Mouse (Mus musculus) midbrain, embryonic 14.5 days (tissue): ENCODE measurements around the gene Irs1. TPM values are rescaled to one million over a fixed set of nuclear protein-coding genes. Genes with fewer than 3 reads are reported as not detected.

ENCODE experiments used
- ATAC-seq: fragments of 200-750 bp; cut with Nextera tagmentation; 2 replicates; pipeline ENCODE4 v1.8.0; 2017; ENCODE audit warnings: moderate number of reproducible peaks, moderate library complexity; ENCODE audit not compliant: low FRiP score, low TSS enrichment
- DNase-seq: peaks from one replicate; pipeline ENCODE4 v3.0.0-alpha.2; 2015
- H3K27ac ChIP-seq: fragments of 300-500 bp; sonication (generic); replicated peaks from 2 replicates; pipeline ENCODE4 v1.5.1; 2014; ENCODE audit warnings: mild to moderate bottlenecking, low read depth, low read length, moderate library complexity
- H3K27me3 ChIP-seq: fragments of 300-500 bp; sonication (generic); 2 replicates; pipeline ENCODE4 v1.6.1; 2014; ENCODE audit warnings: low read length, control low read depth, mixed read lengths; ENCODE audit not compliant: control insufficient read depth, insufficient read depth
- H3K36me3 ChIP-seq: fragments of 300-500 bp; sonication (generic); 2 replicates; pipeline ENCODE4 v1.6.1; 2014; ENCODE audit warnings: low read length, control low read depth; ENCODE audit not compliant: control insufficient read depth, insufficient read depth
- H3K4me1 ChIP-seq: fragments of 300-500 bp; sonication (generic); 2 replicates; pipeline ENCODE4 v1.6.1; 2014; ENCODE audit warnings: mild to moderate bottlenecking, antibody characterized with exemption, low read length, control low read depth; ENCODE audit not compliant: control insufficient read depth, insufficient read depth
- H3K4me2 ChIP-seq: fragments of 300-500 bp; sonication (generic); 2 replicates; pipeline ENCODE4 v1.6.1; 2014; ENCODE audit warnings: mild to moderate bottlenecking, low read length, moderate library complexity
- H3K4me3 ChIP-seq: fragments of 300-500 bp; sonication (generic); replicated peaks from 2 replicates; pipeline ENCODE4 v1.5.1; 2014; ENCODE audit warnings: low read depth, low read length
- H3K9ac ChIP-seq: fragments of 300-500 bp; sonication (generic); replicated peaks from 2 replicates; pipeline ENCODE4 v1.6.1; 2014; ENCODE audit warnings: mild to moderate bottlenecking, low read length, moderate library complexity
- H3K9me3 ChIP-seq: fragments of 300-500 bp; sonication (generic); 2 replicates; pipeline ENCODE4 v1.6.1; 2016; ENCODE audit warnings: low read length, control low read depth, mixed read lengths; ENCODE audit not compliant: control insufficient read depth
- WGBS: fragments of 180-500 bp; shearing (Covaris S2); extraction: QIAGEN DNeasy Blood & Tissue Kit; methylation state at CpG from one replicate; pipeline ENCODE4 v1.1.7; 2014; 5-methylcytosine and 5-hydroxymethylcytosine counted together
- polyA plus RNA-seq: library from polyadenylated mRNA; unstranded; fragments of >200 nt; fragmentation: Nextera tagmentation; extraction: Ambion mirVana; gene quantifications from 2 replicates; pipeline ENCODE4 v1.2.1, GENCODE M21; 2014

Gene Irs1
- polyA plus RNA-seq, 1 experiment from 2014 or later: 7.9 TPM

DNA sequence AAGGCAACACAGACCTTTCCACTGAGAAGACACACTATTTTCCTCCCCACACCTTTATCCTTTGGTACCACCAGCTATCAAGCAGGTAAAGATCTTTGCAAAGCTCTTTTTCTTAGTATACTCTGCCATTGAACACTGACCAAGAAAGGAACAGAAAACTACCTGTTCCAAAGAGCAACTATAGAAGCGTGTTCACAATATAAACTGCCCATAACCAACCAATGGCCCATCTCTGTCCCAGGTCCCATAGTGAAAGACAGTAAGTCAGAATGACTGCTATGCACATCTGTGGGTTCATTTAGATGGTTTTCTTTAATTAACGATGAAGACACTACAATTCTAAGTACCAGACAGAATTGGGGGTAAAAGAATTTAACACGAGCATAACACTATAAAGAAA lies 58.4 kb downstream of the Irs1 start, which contains the start of gene Gm9747:
Gm9747 (plus strand) TSS at position 301 of the 400 bp plus-strand sequence.
- H3K36me3 ChIP-seq: 0 out of 2 replicates have a peak, but pooled peaks cover 3% of the 10 kb centered on the region
- no peak within 1 kb of the TSS for H3K27ac ChIP-seq
- DNase-seq (no peak), ATAC-seq (no peak)
- H3K27me3 ChIP-seq: no peaks in the 10 kb centered on the region
- no peak within 1 kb of the TSS for H3K9ac ChIP-seq
- WGBS: 94% methylated on average over 3 of the region's 3 CpGs
- H3K4me2 ChIP-seq: no peak within 1 kb of the TSS
- no peaks in the 10 kb centered on the region for H3K4me1 ChIP-seq
- no peaks in the 10 kb centered on the region for H3K9me3 ChIP-seq
- no peak within 1 kb of the TSS for H3K4me3 ChIP-seq

DNA sequence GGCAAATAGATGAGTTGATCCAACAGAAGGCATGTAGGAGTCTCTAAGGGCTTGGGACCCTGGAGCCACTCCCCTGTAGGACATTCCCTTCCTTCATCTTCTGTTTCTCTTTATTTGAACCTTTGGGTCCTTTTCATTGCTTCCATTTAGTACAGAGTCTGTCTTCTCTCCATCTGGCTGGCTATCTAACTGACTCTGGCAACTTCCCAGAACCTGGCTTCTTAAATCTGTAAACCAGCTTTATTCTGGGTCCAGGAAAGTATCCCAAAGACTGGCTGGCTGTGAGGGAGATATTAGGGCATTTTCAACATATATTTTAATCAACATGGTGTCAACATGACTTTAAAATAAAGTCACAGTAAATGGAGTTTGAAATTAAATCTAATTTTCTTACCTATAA lies 62.4 kb downstream of the Irs1 start:
- no peak overlapping the region for H3K27ac ChIP-seq
- H3K4me3 ChIP-seq: no peak overlapping the region
- H3K4me2 ChIP-seq: no peak overlapping the region
- H3K36me3 ChIP-seq: no peaks in the 10 kb centered on the region
- no peak for DNase-seq
- H3K9ac ChIP-seq: no peak overlapping the region
- H3K27me3 ChIP-seq: no peaks in the 10 kb centered on the region
- ATAC-seq: no peak
- no peaks in the 10 kb centered on the region for H3K4me1 ChIP-seq
- H3K9me3 ChIP-seq: no peaks in the 10 kb centered on the region

DNA sequence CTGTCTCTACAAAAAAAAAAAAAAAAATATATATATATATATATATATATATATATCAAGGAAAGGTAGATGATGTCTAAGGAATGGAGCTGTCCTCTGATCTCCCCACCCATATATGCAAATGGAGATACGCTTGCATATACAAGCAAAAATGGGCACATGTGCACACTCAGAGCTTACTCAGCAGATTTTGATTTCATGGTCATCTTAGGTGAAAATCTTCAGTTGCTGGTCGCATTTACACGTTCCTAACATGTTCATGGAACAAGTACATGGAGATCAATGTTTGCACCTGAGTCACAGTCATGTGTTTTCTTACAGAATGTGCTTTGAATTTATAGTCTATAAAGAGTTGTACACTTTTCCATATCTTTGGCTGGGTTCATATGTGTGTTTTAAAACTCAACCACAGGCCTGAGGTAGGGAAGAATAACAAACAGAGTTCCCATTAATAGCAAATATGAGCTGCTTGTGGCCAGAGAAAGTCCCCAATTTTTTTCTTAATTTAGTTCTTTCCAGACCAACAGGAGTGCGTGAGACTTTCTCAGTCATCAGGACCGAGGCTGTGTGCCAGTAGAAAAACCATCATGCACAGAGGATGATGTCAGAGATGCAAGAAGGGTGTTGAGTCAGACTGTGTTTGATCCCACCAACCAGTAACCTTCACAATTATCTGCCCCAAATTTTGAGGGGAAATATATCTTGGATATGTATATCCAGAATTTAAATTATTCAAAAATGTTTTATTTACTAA lies 68.0 kb downstream of the Irs1 start:
- DNase-seq: no peak
- WGBS: 95% methylated on average over 5 of the region's 5 CpGs
- Histone ChIP-seq H3K27ac (no peak overlapping the region), H3K4me1 (peaks cover 9% of the 10 kb centered on the region; the same call in 1 of the 2 replicates), H3K4me3 (no peak overlapping the region), H3K27me3 (no peaks in the 10 kb centered on the region), H3K9ac (no peak overlapping the region), H3K4me2 (no peak overlapping the region), H3K9me3 (no peaks in the 10 kb centered on the region), H3K36me3 (no peaks in the 10 kb centered on the region)
- ATAC-seq: no peak

DNA sequence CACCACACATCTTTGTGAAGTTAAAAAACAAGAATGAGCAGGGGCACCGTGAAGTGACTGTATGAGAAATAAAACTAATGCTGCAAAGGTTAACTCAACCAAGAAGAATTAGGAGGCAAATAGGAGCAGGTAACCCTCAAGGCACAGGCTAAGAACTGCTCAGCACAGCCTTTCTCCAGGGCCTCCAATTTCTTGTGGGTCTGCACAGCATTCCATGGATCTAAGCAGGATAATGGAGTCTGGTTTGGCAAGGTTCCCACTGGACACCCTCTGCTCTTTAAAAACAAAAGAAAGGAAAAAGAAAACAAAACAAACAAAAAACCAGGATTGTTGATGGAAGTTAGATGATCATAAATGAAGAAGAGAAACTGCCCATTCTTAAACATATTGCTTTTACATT lies 69.8 kb downstream of the Irs1 start:
- peaks cover 9% of the 10 kb centered on the region; the same call in 1 of the 2 replicates for H3K4me1 ChIP-seq
- 76% methylated on average over 1 of the region's 1 CpGs for WGBS
- DNase-seq (peak; percentile 5), ATAC-seq (no peak)
- H3K4me2 ChIP-seq: no peak overlapping the region
- no peaks in the 10 kb centered on the region for H3K9me3 ChIP-seq
- no peaks in the 10 kb centered on the region for H3K27me3 ChIP-seq
- H3K27ac ChIP-seq: no peak overlapping the region
- no peaks in the 10 kb centered on the region for H3K36me3 ChIP-seq
- H3K4me3 ChIP-seq: no peak overlapping the region
- H3K9ac ChIP-seq: no peak overlapping the region

DNA sequence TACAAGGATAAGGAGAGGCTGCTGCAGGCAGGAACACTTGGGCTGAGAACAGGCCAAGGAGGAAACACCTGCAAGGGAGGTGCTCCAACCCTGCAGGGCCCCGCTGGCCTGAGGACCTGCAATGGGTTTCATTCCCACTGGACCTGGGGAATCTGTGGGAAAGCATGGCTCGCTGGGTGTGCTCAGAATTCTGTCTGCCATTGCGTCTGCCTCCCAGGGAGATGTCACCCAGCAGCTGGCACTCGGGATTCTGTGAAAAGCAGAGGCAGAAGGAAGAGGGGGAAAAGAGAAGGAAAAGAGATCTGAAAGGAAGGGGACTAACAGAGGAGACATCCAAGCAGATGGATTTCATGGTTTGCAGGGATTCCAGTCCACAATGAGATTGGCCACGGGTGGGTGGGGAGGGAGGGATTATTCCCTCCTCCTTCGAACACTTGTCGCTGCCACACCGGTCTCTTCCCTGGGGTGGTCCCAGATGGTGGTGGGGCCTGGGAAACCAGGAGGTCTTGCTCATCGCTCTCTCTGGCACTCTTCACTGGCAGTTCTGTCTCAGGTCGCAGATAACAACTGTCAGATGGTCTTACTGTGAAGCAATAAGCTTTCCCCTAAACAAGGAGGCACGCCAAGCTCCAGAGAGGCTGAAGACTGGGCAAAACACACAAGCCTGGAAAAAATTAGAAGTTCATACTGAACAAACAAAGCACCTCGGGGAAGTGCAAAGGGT lies 70.4 kb downstream of the Irs1 start:
- ATAC-seq: peak; percentile 29; the same call in 1 of the 2 replicates

DNA sequence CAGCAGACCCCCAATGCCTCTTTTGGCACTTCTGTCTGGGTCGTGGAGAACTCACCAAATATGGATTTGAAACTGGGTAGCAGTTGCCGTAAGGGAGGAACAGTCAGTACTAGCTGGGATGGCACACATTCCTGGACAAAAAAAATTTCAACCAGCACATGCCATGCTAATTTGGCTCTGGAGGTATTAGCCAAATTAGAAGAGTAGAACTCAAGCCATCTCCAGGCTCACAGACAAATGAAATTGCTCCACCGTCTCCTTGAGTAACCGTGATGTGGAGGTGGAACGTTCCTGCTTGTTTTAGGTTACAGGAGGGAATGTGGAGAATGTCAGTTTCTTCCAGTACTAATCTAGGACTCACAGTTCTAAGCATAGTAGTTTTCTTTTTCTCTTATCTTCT lies 83.7 kb downstream of the Irs1 start:
- Histone ChIP-seq H3K27me3 (no peaks in the 10 kb centered on the region), H3K4me3 (no peak overlapping the region), H3K9me3 (no peaks in the 10 kb centered on the region), H3K9ac (no peak overlapping the region), H3K4me2 (no peak overlapping the region), H3K4me1 (no peaks in the 10 kb centered on the region), H3K36me3 (no peaks in the 10 kb centered on the region), H3K27ac (no peak overlapping the region)
- DNase-seq (no peak), ATAC-seq (no peak)
- 91% methylated on average over 5 of the region's 5 CpGs for WGBS

More for the DNA sequence above, 70.4 kb downstream of the Irs1 start:
- H3K36me3 ChIP-seq: no peaks in the 10 kb centered on the region
- 29% methylated on average over 12 of the region's 12 CpGs for WGBS
- peaks cover 9% of the 10 kb centered on the region; the same call in 1 of the 2 replicates for H3K4me1 ChIP-seq
- H3K4me2 ChIP-seq: no peak overlapping the region
- H3K9ac ChIP-seq: no peak overlapping the region
- no peaks in the 10 kb centered on the region for H3K27me3 ChIP-seq
- no peak overlapping the region for H3K27ac ChIP-seq
- H3K9me3 ChIP-seq: no peaks in the 10 kb centered on the region
- no peak overlapping the region for H3K4me3 ChIP-seq
- peak; percentile 11 for DNase-seq

DNA sequence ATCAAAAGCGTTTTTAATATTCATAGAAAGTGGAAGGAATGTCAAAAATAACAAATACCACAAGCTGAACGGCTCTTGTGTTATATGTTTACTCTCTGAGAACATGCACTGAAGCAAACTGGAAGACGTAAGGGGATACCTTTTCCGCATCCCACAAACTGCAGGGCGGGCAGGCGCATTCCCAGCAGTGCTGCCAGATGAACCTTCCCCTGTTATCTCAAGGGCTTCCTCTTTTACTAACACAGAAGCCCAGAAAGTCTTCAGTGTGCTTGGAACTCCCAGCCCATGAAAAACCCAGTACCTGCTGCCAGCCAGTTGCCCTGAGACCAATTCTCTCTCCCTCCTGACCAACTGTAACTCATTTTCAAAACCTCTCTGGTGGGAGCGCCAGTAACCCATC lies 90.6 kb downstream of the Irs1 start:
- Histone ChIP-seq H3K4me3 (no peak overlapping the region), H3K4me1 (no peaks in the 10 kb centered on the region; the same call in 1 of the 2 replicates), H3K27ac (no peak overlapping the region), H3K4me2 (no peak overlapping the region), H3K27me3 (no peaks in the 10 kb centered on the region), H3K9ac (no peak overlapping the region), H3K36me3 (no peaks in the 10 kb centered on the region), H3K9me3 (no peaks in the 10 kb centered on the region)
- DNase-seq (no peak), ATAC-seq (no peak)
- WGBS: 88% methylated on average over 7 of the region's 7 CpGs

DNA sequence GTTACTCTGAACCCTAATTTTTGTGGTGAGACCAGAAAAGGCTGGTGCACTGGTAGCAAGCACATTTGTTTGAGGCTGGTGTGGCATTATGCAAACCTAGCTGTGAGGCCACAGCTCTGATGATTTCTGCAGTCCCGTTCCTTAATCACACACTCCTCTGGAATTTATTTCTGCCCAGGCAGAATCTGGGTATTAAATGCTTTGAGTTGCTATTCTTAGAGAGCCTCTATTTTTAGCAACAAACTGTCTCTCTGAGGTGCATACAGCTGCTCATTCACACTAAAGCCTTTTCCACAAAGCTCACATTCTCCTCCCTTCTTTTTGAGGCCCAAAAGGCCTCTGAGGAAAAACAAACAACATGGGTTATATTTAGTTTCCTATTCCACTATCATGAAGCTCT lies 91.3 kb downstream of the Irs1 start:
- ATAC-seq: no peak

More for the DNA sequence above, 91.3 kb downstream of the Irs1 start:
- no peak overlapping the region for H3K4me2 ChIP-seq
- no peaks in the 10 kb centered on the region; the same call in 1 of the 2 replicates for H3K4me1 ChIP-seq
- WGBS: 36% methylated on average over 1 of the region's 1 CpGs
- H3K9ac ChIP-seq: no peak overlapping the region
- no peak overlapping the region for H3K4me3 ChIP-seq
- H3K9me3 ChIP-seq: no peaks in the 10 kb centered on the region
- H3K27me3 ChIP-seq: no peaks in the 10 kb centered on the region
- DNase-seq: peak; percentile 7
- no peaks in the 10 kb centered on the region for H3K36me3 ChIP-seq
- H3K27ac ChIP-seq: no peak overlapping the region
